ENCODE assay signal across 18 mouse cellular contexts in the genomic region with DNA sequence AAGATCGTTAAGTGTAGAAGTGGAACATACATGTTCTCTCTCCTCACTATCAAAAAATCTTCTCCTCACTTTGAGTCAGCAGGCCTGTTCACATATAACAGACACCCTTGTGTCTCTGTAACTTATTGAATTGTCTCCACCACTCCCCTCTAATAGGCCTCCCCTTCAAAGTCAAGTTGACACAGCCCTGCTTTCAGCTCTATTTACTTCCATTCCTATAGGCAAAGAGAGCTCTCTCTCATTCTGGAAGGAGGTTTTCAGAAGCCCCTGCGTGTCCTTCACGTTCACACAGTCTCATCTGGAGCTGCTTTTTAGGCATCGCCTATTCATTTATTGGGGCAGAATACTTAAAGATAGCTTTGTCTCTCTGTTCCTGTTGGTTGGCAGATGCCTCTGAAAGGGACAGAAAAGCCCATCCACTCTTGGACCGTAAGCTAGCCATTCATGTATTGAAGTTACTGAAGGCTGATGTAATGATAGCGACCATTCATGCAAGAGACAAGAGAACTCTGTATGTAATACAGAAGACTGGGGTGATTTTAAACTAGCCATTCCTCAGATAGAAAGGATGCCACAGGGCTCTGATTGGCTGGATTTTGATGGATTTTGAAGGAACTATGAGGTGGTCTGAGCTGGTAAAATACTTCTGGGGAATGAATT.
"Had no signal": no experiment of that assay in that cellular context is flagged by ENCODE, and none has a peak within 500 bp of the region (broad histone marks: within the 10 kb centered on the region; RNA-seq: fewer than 3 reads in every experiment).

No protein-coding gene starts in this region.

- H3K27me3 ChIP-seq: limb, embryonic 12.5 days; liver, embryonic 13.5 days; lung, embryonic 15.5 days; megakaryocyte, embryonic 14.5 days; midbrain, embryonic 13.5 days; neural tube, embryonic 13.5 days had no signal

- ATAC-seq: liver, postnatal 0 days; midbrain, embryonic 13.5 days had no signal

- H3K4me2 ChIP-seq: limb, embryonic 12.5 days; liver, embryonic 13.5 days; lung, embryonic 15.5 days; midbrain, embryonic 13.5 days; neural tube, embryonic 13.5 days had no signal

- H3K9me3 ChIP-seq: limb, embryonic 12.5 days; liver, embryonic 13.5 days; lung, embryonic 15.5 days; megakaryocyte, embryonic 14.5 days; midbrain, embryonic 13.5 days; neural tube, embryonic 13.5 days had no signal

- H3K4me3 ChIP-seq: layer of hippocampus, adult 2 months; limb, embryonic 12.5 days; liver, embryonic 13.5 days; lung, embryonic 15.5 days; megakaryocyte, embryonic 14.5 days; midbrain, embryonic 13.5 days; neural tube, embryonic 13.5 days had no signal

- H3K36me3 ChIP-seq: limb, embryonic 12.5 days; liver, embryonic 13.5 days; lung, embryonic 15.5 days; midbrain, embryonic 13.5 days; neural tube, embryonic 13.5 days had no signal

- H3K27ac ChIP-seq: kidney, postnatal 0 days; layer of hippocampus, adult 2 months; limb, embryonic 12.5 days; liver, embryonic 13.5 days; lung, embryonic 15.5 days; macrophage; midbrain, embryonic 13.5 days; neural tube, embryonic 13.5 days; stomach, postnatal 0 days had no signal

- H3K4me1 ChIP-seq: limb, embryonic 12.5 days; liver, embryonic 13.5 days; lung, embryonic 15.5 days; megakaryocyte, embryonic 14.5 days; midbrain, embryonic 13.5 days; neural tube, embryonic 13.5 days had no signal

- DNase-seq: kidney, adult 9 months; kidney, postnatal 4 days; liver; liver, embryonic 13.5 days; liver, postnatal 0 days; lung, postnatal 14 days; retina, postnatal 1 day; right cerebral cortex, postnatal 25 days; thymus, postnatal 4 days had no signal

- H3K9ac ChIP-seq: limb, embryonic 12.5 days; liver, embryonic 13.5 days; liver, postnatal 0 days; lung, embryonic 15.5 days; midbrain, embryonic 13.5 days; neural tube, embryonic 13.5 days had no signal
